Mouse (Mus musculus): ENCODE data around the gene Clk4.
A peak's percentile ranks its signal among the peaks of the same experiment; 100 is the strongest.

GRCm38 (mm10) chr11:51265326-51265725 is 3.8 kb downstream of the Clk4 start:
- TF ChIP-seq POLR2A (IDR thresholded peaks at IDR 0.05; ENCODE audit: control insufficient read depth, low read depth, low read length) = no peak
- TF ChIP-seq CTCF (IDR thresholded peaks at IDR 0.05; ENCODE audit: control insufficient read depth, insufficient read depth, insufficient replicate concordance, low read depth, low read length) = peak; percentile 11; the same call in 1 of the 2 replicates
